Mouse (Mus musculus): ENCODE data around the gene Chgb.

DNA sequence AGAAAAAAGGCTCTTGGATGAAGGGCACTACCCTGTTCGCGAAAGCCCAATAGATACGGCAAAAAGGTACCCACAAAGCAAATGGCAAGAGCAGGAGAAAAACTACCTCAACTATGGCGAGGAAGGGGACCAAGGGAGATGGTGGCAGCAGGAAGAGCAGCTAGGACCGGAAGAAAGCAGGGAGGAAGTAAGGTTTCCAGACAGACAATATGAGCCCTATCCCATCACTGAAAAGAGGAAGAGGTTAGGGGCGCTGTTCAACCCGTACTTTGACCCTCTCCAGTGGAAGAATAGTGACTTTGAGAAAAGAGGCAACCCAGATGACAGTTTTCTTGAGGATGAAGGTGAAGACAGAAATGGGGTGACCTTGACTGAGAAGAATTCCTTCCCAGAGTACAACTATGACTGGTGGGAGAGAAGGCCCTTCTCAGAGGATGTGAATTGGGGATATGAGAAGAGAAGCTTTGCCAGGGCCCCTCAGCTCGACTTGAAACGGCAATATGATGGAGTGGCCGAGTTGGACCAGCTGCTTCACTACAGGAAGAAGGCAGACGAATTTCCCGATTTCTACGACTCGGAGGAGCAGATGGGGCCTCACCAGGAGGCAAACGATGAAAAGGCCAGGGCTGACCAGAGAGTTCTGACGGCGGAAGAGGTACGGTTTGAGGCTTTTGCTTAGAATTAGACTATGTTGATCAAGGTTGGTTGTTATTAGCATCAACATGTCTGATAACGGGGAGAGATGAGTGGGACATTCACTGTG is 12.5 kb downstream of the Chgb start:
- TF ChIP-seq MAFK (IDR thresholded peaks at IDR 0.05; ENCODE audit: insufficient read depth, low read depth, low read length): no peak
- no peak for TF ChIP-seq HCFC1 (IDR thresholded peaks at IDR 0.05; ENCODE audit: borderline replicate concordance, insufficient read depth, low read length)
- no peak for TF ChIP-seq CHD2 (IDR thresholded peaks at IDR 0.05; ENCODE audit: low read depth, low read length)
- no peak for TF ChIP-seq ZNF384 (IDR thresholded peaks at IDR 0.05; ENCODE audit: low read depth, low read length)
- no peak for TF ChIP-seq ZC3H11A (IDR thresholded peaks at IDR 0.05; ENCODE audit: borderline replicate concordance, low read depth, low read length)
